ENCODE assay signal across 19 mouse cellular contexts in the genomic region with DNA sequence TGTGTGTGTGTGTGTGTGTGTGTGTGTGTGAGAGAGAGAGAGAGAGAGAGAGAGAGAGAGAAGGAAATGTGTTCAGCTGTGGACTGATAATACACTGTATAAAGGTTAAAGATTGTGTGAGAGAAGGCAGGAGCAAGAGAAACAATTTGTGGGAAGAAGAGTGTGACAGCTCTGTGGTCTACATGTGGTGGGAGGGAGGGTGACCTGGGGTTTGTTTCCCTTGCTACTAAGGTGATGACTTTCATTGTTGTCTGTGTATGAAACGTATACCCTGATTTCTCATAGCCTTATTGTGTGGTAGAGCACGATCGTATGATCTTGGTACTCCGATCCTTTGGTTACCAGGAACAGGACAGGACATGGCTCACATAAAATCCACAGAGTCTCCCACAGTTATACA. TPM values are rescaled to one million over a fixed set of nuclear protein-coding genes. Genes with fewer than 3 reads are reported as not detected.
DNase-seq lines count a peak whose midpoint lies in the region; ATAC-seq lines count a peak whose summit lies in the region.
"Had no signal": no experiment of that assay in that cellular context is flagged by ENCODE, and none has a peak within 500 bp of the region (broad histone marks: within the 10 kb centered on the region; RNA-seq: fewer than 3 reads in every experiment).

No protein-coding gene starts in this region.

- peak; percentile 30 to 49 for DNase-seq in CD8-positive naive resting alpha-beta T cell, adult 2 months (ENCODE audit: low read depth in 2 of 2, low spot score in 2 of 2)
- DNase-seq in hindbrain, embryonic 14.5 days (ENCODE audit: low spot score), result no peak
- no peak for DNase-seq in gastrocnemius, postnatal 25 days
- no peak for DNase-seq in testis, postnatal 10 days (ENCODE audit: low spot score)
- no peak for DNase-seq in right cerebral cortex, postnatal 36 days (ENCODE audit: low spot score in 2 of 2)
- DNase-seq: adrenal gland, postnatal 14 days; cerebellum, adult 11-12 months; cerebellum, adult 9-10 months; cerebellum, postnatal 25 days; forebrain, postnatal 0 days; gastrocnemius, postnatal 14 days; heart, postnatal 36 days had no signal

- H3K27ac ChIP-seq in hindbrain, embryonic 14.5 days, result no peak overlapping the region
- H3K27ac ChIP-seq: embryonic facial prominence, embryonic 13.5 days; forebrain, embryonic 13.5 days; heart, embryonic 13.5 days; hindbrain, embryonic 12.5 days had no signal

- 0 out of 4 replicates have a peak, but pooled peaks have one; percentile 23 to 44 for ATAC-seq in hematopoietic stem cell, adult 5-6 weeks (replicated peaks in 1 of 2; ENCODE audit: insufficient read depth in 1 of 2, low FRiP score in 2 of 2, low TSS enrichment in 1 of 2, low read depth in 1 of 2, poor library complexity in 2 of 2, severe bottlenecking in 2 of 2)
- 0 out of 2 replicates have a peak, but pooled peaks have one; percentile 38 for ATAC-seq in megakaryocyte progenitor cell, adult 5-6 weeks (replicated peaks; ENCODE audit: poor library complexity)
- peak; percentile 41; the same call in 1 of the 2 replicates for ATAC-seq in neutrophil, adult 5-6 weeks (ENCODE audit: extremely low read depth, insufficient number of reproducible peaks, low FRiP score, poor library complexity, severe bottlenecking)
- no peak for ATAC-seq in hindbrain, embryonic 14.5 days (ENCODE audit: low FRiP score)
- ATAC-seq: forebrain, embryonic 13.5 days; forebrain, postnatal 0 days had no signal

- H3K4me2 ChIP-seq in hindbrain, embryonic 14.5 days (replicated peaks), result no peak overlapping the region
- H3K4me2 ChIP-seq: embryonic facial prominence, embryonic 13.5 days; forebrain, embryonic 13.5 days; heart, embryonic 13.5 days; hindbrain, embryonic 12.5 days had no signal

- no peaks in the 10 kb centered on the region for H3K27me3 ChIP-seq in hindbrain, embryonic 14.5 days (ENCODE audit: control insufficient read depth, insufficient read depth, low read length)
- H3K27me3 ChIP-seq: embryonic facial prominence, embryonic 13.5 days; forebrain, embryonic 13.5 days; heart, embryonic 13.5 days; hindbrain, embryonic 12.5 days had no signal

- H3K9ac ChIP-seq in hindbrain, embryonic 14.5 days, result no peak overlapping the region
- H3K9ac ChIP-seq: embryonic facial prominence, embryonic 13.5 days; forebrain, embryonic 13.5 days; forebrain, postnatal 0 days; heart, embryonic 13.5 days; hindbrain, embryonic 12.5 days had no signal

- 93% methylated on average over 4 of the region's 4 CpGs for WGBS in hindbrain, embryonic 14.5 days

- H3K4me1 ChIP-seq in hindbrain, embryonic 14.5 days (replicated peaks; ENCODE audit: control insufficient read depth, insufficient read depth, low read length), result no peaks in the 10 kb centered on the region
- H3K4me1 ChIP-seq: embryonic facial prominence, embryonic 13.5 days; forebrain, embryonic 13.5 days; heart, embryonic 13.5 days; hindbrain, embryonic 12.5 days had no signal

- no peaks in the 10 kb centered on the region for H3K36me3 ChIP-seq in hindbrain, embryonic 14.5 days (replicated peaks; ENCODE audit: control insufficient read depth, insufficient read depth)
- H3K36me3 ChIP-seq: embryonic facial prominence, embryonic 13.5 days; heart, embryonic 13.5 days; hindbrain, embryonic 12.5 days had no signal

- no peak overlapping the region for H3K4me3 ChIP-seq in hindbrain, embryonic 14.5 days (replicated peaks; ENCODE audit: low read length)
- H3K4me3 ChIP-seq: embryonic facial prominence, embryonic 13.5 days; forebrain, embryonic 13.5 days; heart, embryonic 13.5 days; hindbrain, embryonic 12.5 days had no signal

- no peaks in the 10 kb centered on the region for H3K9me3 ChIP-seq in hindbrain, embryonic 14.5 days (ENCODE audit: control insufficient read depth, low read length)
- H3K9me3 ChIP-seq: embryonic facial prominence, embryonic 13.5 days; forebrain, embryonic 13.5 days; heart, embryonic 13.5 days; hindbrain, embryonic 12.5 days had no signal

RNA-seq across cellular contexts. Expression of a gene that starts 45.3 kb away (rescaled TPM):
- 26.1 and 31.3 TPM in 2 replicates for total RNA-seq in hematopoietic stem cell, adult 5-6 weeks (2017)
- 12.1 and 13.8 TPM in 2 replicates for total RNA-seq in megakaryocyte progenitor cell, adult 5-6 weeks (2015)
- total RNA-seq in megakaryocyte progenitor cell, adult 5-6 weeks (2017), result 15.1 and 17.9 TPM in 2 replicates
- total RNA-seq in neutrophil, adult 5-6 weeks (2017), result 1.8 and 2.1 TPM in 2 replicates
- 1.6 and 1.7 TPM in 2 replicates for polyA plus RNA-seq in hindbrain, embryonic 14.5 days (2014; fragmentation: Nextera tagmentation; extraction: Ambion mirVana)
- 1 to 10 TPM; 2.4 to 2.7 TPM for total RNA-seq in gastrocnemius, postnatal 25 days (2021)

Comparison
In these comparisons a context has a peak if more than half of its experiments do, and no peak if none do; other contexts are left out.
1. DNase-seq: peak in CD8-positive naive resting alpha-beta T cell, adult 2 months (2 of 2); none in hindbrain, embryonic 14.5 days (single experiment), gastrocnemius, postnatal 25 days (single experiment), testis, postnatal 10 days (single experiment) and right cerebral cortex, postnatal 36 days (0 of 2).